Mouse (Mus musculus): ENCODE data around the gene Rps18. TPM values are rescaled to one million over a fixed set of nuclear protein-coding genes. Genes with fewer than 3 reads are reported as not detected.
A peak's percentile ranks its signal among the peaks of the same experiment; 100 is the strongest.

The Rps18 gene
- polyA plus RNA-seq, 1 experiment from 2014 or later: 2,437 TPM

DNA sequence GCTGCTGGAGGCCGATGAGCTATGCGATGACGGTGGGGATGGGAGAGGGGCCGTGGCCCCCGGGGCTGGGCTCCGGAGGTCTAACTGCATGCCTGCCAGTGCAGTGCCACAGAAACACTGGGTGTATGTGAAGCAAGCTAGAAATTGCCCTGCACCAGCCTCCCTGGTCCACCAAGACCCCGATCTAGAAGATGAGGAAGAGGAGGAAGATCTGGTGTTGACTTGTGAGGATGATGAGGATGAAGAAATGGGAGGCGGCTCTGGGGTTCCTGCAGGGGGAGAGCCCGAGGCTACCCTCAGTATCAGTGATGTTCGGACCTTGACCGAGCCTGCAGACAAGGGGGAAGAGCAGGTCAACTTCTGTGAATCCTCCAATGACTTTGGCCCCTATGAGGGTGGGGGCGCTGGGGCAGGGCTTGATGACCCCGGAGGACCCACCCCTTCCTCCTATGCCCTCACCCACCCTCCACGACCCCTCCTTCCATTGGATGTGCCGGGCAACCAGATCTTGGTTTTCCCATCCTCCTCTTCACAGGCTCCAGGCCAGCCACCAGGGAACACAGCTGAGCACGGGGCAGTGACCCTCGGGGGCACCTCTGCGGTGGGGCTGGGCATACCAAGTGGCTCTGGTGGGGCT lies 38.0 kb downstream of the Rps18 start:
- H3K4me2 ChIP-seq (ENCODE audit: low read length): no peak overlapping the region
- WGBS: 78% methylated on average over 18 of the region's 18 CpGs
- H3K36me3 ChIP-seq (ENCODE audit: control insufficient read depth, insufficient read depth, low read length): peaks cover 35% of the 10 kb centered on the region

DNA sequence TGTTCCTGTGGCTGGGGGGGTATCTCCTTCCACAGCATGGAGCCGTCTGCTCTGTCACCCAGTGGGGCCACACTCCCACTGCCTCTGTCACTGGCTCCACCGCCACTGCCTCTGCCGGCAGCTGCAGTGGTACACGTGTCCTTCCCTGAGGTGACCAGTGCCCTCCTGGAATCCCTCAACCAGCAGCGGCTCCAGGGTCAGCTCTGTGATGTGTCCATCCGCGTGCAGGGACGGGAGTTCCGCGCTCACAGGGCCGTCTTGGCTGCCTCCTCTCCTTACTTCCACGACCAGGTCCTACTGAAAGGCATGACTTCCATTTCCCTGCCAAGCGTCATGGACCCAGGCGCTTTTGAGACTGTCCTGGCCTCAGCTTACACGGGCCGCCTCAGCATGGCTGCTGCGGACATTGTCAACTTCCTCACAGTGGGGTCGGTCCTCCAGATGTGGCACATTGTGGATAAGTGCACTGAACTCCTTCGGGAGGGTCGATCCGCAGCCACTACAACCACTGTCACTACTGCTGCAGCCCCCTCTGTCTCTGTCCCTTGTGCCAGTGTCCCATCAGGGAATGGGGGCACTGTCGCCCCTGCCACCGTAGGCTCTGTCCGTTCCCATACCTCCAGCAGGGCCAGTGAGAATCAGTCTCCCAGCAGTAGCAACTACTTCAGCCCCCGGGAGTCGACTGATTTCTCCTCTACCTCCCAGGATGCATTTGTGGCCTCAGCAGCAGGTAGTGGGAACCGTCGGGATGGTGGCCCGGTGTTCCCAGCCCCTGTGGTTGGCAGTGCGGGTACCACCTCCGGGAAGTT lies 38.8 kb downstream of the Rps18 start:
- Histone ChIP-seq H3K9ac (ENCODE audit: low read length) (no peak overlapping the region), H3K27me3 (replicated peaks; ENCODE audit: control insufficient read depth, insufficient read depth, low read length) (no peaks in the 10 kb centered on the region), H3K4me1 (replicated peaks; ENCODE audit: control insufficient read depth, insufficient read depth, low read length) (peaks cover 27% of the 10 kb centered on the region), H3K4me3 (ENCODE audit: low read depth, low read length) (peak overlapping the region; percentile 52), H3K9me3 (ENCODE audit: control insufficient read depth, low read length) (no peaks in the 10 kb centered on the region), H3K36me3 (ENCODE audit: control insufficient read depth, insufficient read depth, low read length) (peaks cover 41% of the 10 kb centered on the region), H3K27ac (ENCODE audit: low read depth) (peak overlapping the region; percentile 78; the same call in 1 of the 2 replicates), H3K4me2 (ENCODE audit: low read length) (peak overlapping the region; percentile 71)
- DNase-seq (ENCODE audit: low spot score): no peak
- WGBS: 76% methylated on average over 31 of the region's 31 CpGs
- ATAC-seq (replicated peaks; ENCODE audit: low FRiP score, low TSS enrichment, low read depth): no peak

More for the DNA sequence above, 38.0 kb downstream of the Rps18 start:
- peaks cover 27% of the 10 kb centered on the region for H3K4me1 ChIP-seq (replicated peaks; ENCODE audit: control insufficient read depth, insufficient read depth, low read length)
- no peaks in the 10 kb centered on the region for H3K9me3 ChIP-seq (ENCODE audit: control insufficient read depth, low read length)
- H3K27me3 ChIP-seq (replicated peaks; ENCODE audit: control insufficient read depth, insufficient read depth, low read length): no peaks in the 10 kb centered on the region
- H3K27ac ChIP-seq (ENCODE audit: low read depth): no peak overlapping the region
- no peak overlapping the region for H3K9ac ChIP-seq (ENCODE audit: low read length)
- DNase-seq (ENCODE audit: low spot score) (no peak), ATAC-seq (replicated peaks; ENCODE audit: low FRiP score, low TSS enrichment, low read depth) (no peak)
- no peak overlapping the region for H3K4me3 ChIP-seq (ENCODE audit: low read depth, low read length)

DNA sequence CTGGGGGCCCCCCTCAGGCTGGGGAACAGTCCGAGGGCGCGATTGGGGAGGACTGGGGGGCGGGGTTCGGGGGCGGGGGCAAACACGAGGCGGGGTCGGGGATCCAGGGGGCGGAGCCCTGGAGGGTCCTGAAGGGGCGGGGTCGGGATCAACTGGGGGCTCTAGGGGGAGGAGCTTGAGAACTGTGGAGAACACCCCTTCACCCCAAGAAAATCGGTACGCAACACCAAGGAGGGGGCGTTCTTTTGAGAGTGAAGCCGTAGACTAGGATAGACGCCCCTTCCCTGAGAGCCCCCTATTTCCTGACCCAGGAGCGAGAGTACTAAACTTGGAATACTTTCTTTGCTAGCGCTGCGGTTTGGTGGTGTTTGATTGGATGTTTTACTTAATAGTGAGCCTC lies 39.5 kb downstream of the Rps18 start:
- peaks cover 49% of the 10 kb centered on the region for H3K36me3 ChIP-seq (ENCODE audit: control insufficient read depth, insufficient read depth, low read length)
- peaks cover 27% of the 10 kb centered on the region for H3K4me1 ChIP-seq (replicated peaks; ENCODE audit: control insufficient read depth, insufficient read depth, low read length)
- WGBS: under 1% methylated on average over 18 of the region's 20 CpGs
- peak overlapping the region; percentile 78 for H3K27ac ChIP-seq (ENCODE audit: low read depth)
- DNase-seq (ENCODE audit: low spot score) (peak; percentile 78), ATAC-seq (replicated peaks; ENCODE audit: low FRiP score, low TSS enrichment, low read depth) (peak; percentile 18)
- H3K4me2 ChIP-seq (ENCODE audit: low read length): peak overlapping the region; percentile 71
- peak overlapping the region; percentile 55 for H3K9ac ChIP-seq (ENCODE audit: low read length)
- no peaks in the 10 kb centered on the region for H3K9me3 ChIP-seq (ENCODE audit: control insufficient read depth, low read length)
- H3K27me3 ChIP-seq (replicated peaks; ENCODE audit: control insufficient read depth, insufficient read depth, low read length): no peaks in the 10 kb centered on the region
- peak overlapping the region; percentile 52 for H3K4me3 ChIP-seq (ENCODE audit: low read depth, low read length)

DNA sequence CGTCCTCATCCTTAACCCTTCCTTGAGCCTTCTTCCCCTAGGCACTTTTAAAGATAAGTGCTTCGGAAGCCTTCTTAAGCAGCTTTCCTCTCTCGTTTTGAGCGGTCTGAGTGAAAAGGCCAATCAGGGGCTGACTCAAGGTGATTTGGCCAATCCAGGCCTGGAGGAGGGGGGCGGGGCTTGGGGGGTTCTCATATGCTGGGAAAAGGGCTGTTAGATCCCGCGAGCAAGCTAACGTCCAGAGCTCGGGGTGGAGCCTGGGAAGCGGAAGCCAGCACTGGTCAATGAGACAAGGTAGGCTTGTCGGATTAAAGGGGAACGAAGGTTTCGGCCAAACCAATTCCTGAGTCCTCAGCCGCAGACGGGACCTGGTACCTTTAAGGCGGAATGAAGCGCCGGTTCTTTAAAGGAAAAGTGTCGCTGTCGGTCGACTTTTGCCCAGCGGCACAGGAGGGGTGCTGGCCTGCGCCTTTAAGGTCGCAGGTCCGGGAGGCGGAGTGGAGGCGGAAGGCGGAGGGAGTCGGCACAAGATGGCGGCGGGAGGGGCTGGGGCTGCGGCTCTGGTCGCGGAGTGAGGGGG lies 40.0 kb downstream of the Rps18 start, which contains the start of the genes Tapbp and Zbtb22:
TSS of gene Tapbp (plus strand) at position 229 of the 580 bp plus-strand sequence.
TSS of gene Zbtb22 (plus strand) at position 234 of the 580 bp plus-strand sequence.
- Histone ChIP-seq H3K36me3 (ENCODE audit: control insufficient read depth, insufficient read depth, low read length) (peaks cover 53% of the 10 kb centered on the region), H3K9me3 (ENCODE audit: control insufficient read depth, low read length) (no peaks in the 10 kb centered on the region), H3K9ac (ENCODE audit: low read length) (peak within 1 kb of the TSS; percentile 55), H3K4me2 (ENCODE audit: low read length) (peak within 1 kb of the TSS; percentile 71), H3K27ac (ENCODE audit: low read depth) (peak within 1 kb of the TSS; percentile 78), H3K4me3 (ENCODE audit: low read depth, low read length) (peak within 1 kb of the TSS; percentile 52), H3K27me3 (replicated peaks; ENCODE audit: control insufficient read depth, insufficient read depth, low read length) (no peaks in the 10 kb centered on the region), H3K4me1 (replicated peaks; ENCODE audit: control insufficient read depth, insufficient read depth, low read length) (peaks cover 24% of the 10 kb centered on the region)
- under 1% methylated on average over 31 of the region's 34 CpGs for WGBS
- ATAC-seq (replicated peaks; ENCODE audit: low FRiP score, low TSS enrichment, low read depth) (peak; percentile 87), DNase-seq (ENCODE audit: low spot score) (peak; percentile 94)

DNA sequence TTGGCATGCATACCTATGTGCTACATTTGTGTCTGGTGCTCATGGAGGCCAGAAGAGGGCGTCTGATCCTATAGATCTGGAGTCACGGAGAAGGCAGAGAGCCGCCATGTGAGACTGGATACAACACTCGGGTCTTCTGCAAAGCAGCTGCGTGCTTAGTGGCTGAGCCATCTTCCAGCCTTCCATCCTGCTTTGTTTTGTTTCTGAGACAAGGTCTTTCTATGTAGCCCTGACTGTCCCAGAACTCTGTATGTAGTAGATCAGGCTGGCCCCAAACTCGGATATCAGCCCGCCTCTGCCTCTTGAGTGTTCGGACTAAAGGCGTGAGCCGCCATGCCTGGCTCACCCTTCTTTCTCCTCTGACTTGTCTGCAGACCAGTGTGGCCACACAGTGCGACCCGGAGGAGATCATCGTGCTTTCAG lies 40.8 kb downstream of the Rps18 start:
- peak overlapping the region; percentile 52; the same call in 1 of the 2 replicates for H3K4me3 ChIP-seq (ENCODE audit: low read depth, low read length)
- no peak for DNase-seq (ENCODE audit: low spot score)
- 72% methylated on average over 13 of the region's 13 CpGs for WGBS
- no peak for ATAC-seq (replicated peaks; ENCODE audit: low FRiP score, low TSS enrichment, low read depth)
- no peaks in the 10 kb centered on the region for H3K27me3 ChIP-seq (replicated peaks; ENCODE audit: control insufficient read depth, insufficient read depth, low read length)
- no peak overlapping the region for H3K9ac ChIP-seq (ENCODE audit: low read length)
- H3K4me2 ChIP-seq (ENCODE audit: low read length): peak overlapping the region; percentile 44
- H3K27ac ChIP-seq (ENCODE audit: low read depth): no peak overlapping the region
- peaks cover 28% of the 10 kb centered on the region for H3K4me1 ChIP-seq (replicated peaks; ENCODE audit: control insufficient read depth, insufficient read depth, low read length)
- H3K36me3 ChIP-seq (ENCODE audit: control insufficient read depth, insufficient read depth, low read length): peaks cover 53% of the 10 kb centered on the region
- H3K9me3 ChIP-seq (ENCODE audit: control insufficient read depth, low read length): no peaks in the 10 kb centered on the region

DNA sequence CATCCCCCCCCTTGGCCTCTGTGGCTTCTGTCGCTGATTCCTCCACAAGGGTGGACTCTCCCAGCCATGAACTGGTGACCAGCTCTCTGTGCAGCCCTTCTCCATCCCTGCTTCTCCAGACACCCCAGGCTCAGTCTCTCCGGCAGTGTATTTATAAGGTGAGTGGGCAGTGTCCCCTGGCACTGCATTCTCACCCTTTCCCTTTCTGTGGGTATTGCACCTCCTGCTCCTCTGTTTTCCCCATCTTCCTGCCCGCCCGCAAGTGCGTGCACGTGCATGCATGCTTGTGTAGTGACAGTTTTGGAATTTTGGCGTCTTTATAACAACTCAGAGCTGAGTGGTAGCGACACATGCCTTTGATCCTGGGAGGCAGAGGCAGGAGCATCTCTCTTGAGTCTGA lies 41.9 kb downstream of the Rps18 start:
- H3K27me3 ChIP-seq (replicated peaks; ENCODE audit: control insufficient read depth, insufficient read depth, low read length): no peaks in the 10 kb centered on the region
- no peak overlapping the region for H3K4me3 ChIP-seq (ENCODE audit: low read depth, low read length)
- H3K9ac ChIP-seq (ENCODE audit: low read length): no peak overlapping the region
- H3K27ac ChIP-seq (ENCODE audit: low read depth): no peak overlapping the region
- H3K4me2 ChIP-seq (ENCODE audit: low read length): no peak overlapping the region
- H3K9me3 ChIP-seq (ENCODE audit: control insufficient read depth, low read length): no peaks in the 10 kb centered on the region
- peaks cover 53% of the 10 kb centered on the region for H3K36me3 ChIP-seq (ENCODE audit: control insufficient read depth, insufficient read depth, low read length)
- ATAC-seq (replicated peaks; ENCODE audit: low FRiP score, low TSS enrichment, low read depth): no peak
- DNase-seq (ENCODE audit: low spot score): no peak
- 96% methylated on average over 8 of the region's 8 CpGs for WGBS
- peaks cover 25% of the 10 kb centered on the region for H3K4me1 ChIP-seq (replicated peaks; ENCODE audit: control insufficient read depth, insufficient read depth, low read length)

DNA sequence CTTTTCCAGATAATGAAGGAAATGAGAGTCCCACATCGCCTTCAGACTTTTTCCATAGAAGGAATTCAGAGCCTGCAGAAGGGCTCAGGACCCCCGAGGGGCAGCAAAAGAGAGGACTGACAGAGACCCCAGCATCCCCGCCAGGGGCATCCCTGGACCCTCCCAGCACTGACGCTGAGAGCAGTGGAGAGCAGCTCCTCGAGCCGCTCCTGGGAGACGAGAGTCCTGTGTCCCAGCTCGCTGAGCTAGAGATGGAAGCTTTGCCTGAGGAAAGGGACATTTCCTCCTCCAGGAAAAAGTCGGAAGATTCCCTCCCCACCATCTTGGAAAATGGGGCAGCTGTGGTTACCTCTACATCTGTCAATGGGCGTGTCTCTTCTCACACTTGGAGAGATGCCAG lies 42.5 kb downstream of the Rps18 start:
- no peak for ATAC-seq (replicated peaks; ENCODE audit: low FRiP score, low TSS enrichment, low read depth)
- 96% methylated on average over 10 of the region's 10 CpGs for WGBS

DNA sequence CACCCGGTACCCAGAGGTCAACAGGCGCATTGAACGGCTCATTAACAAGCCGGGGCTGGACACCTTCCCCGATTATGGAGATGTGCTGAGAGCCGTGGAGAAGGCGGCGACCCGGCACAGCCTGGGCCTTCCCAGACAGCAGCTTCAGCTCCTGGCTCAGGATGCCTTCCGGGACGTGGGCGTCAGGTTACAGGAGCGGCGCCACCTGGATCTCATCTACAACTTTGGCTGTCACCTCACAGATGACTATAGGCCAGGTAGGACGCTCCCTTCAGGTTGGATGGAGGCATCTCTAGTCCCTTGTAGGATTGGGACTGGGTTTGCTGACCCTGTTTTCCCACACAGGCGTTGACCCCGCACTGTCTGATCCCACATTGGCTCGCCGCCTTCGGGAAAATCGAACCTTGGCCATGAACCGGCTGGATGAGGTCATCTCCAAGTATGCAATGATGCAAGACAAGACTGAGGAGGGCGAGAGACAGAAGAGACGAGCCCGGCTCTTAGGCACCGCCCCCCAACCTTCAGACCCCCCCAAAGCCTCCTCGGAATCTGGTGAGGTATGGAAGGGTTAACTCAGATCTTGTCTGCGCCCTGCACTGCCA lies 43.9 kb downstream of the Rps18 start:
- Histone ChIP-seq H3K9me3 (ENCODE audit: control insufficient read depth, low read length) (no peaks in the 10 kb centered on the region), H3K4me2 (ENCODE audit: low read length) (no peak overlapping the region), H3K4me1 (replicated peaks; ENCODE audit: control insufficient read depth, insufficient read depth, low read length) (peaks cover 20% of the 10 kb centered on the region), H3K4me3 (ENCODE audit: low read depth, low read length) (no peak overlapping the region), H3K9ac (ENCODE audit: low read length) (no peak overlapping the region), H3K27me3 (replicated peaks; ENCODE audit: control insufficient read depth, insufficient read depth, low read length) (no peaks in the 10 kb centered on the region), H3K27ac (ENCODE audit: low read depth) (no peak overlapping the region), H3K36me3 (ENCODE audit: control insufficient read depth, insufficient read depth, low read length) (peaks cover 41% of the 10 kb centered on the region)
- no peak for ATAC-seq (replicated peaks; ENCODE audit: low FRiP score, low TSS enrichment, low read depth)
- 91% methylated on average over 28 of the region's 28 CpGs for WGBS
- no peak for DNase-seq (ENCODE audit: low spot score)

More for the DNA sequence above, 42.5 kb downstream of the Rps18 start:
- no peak overlapping the region for H3K27ac ChIP-seq (ENCODE audit: low read depth)
- H3K27me3 ChIP-seq (replicated peaks; ENCODE audit: control insufficient read depth, insufficient read depth, low read length): no peaks in the 10 kb centered on the region
- H3K9ac ChIP-seq (ENCODE audit: low read length): no peak overlapping the region
- peaks cover 23% of the 10 kb centered on the region for H3K4me1 ChIP-seq (replicated peaks; ENCODE audit: control insufficient read depth, insufficient read depth, low read length)
- no peak for DNase-seq (ENCODE audit: low spot score)
- H3K9me3 ChIP-seq (ENCODE audit: control insufficient read depth, low read length): no peaks in the 10 kb centered on the region
- no peak overlapping the region for H3K4me2 ChIP-seq (ENCODE audit: low read length)
- peaks cover 53% of the 10 kb centered on the region for H3K36me3 ChIP-seq (ENCODE audit: control insufficient read depth, insufficient read depth, low read length)
- H3K4me3 ChIP-seq (ENCODE audit: low read depth, low read length): no peak overlapping the region

Measured in intestine, embryonic 14.5 days (tissue).